Mouse (Mus musculus): ENCODE data around the gene Dnajc6.

DNA sequence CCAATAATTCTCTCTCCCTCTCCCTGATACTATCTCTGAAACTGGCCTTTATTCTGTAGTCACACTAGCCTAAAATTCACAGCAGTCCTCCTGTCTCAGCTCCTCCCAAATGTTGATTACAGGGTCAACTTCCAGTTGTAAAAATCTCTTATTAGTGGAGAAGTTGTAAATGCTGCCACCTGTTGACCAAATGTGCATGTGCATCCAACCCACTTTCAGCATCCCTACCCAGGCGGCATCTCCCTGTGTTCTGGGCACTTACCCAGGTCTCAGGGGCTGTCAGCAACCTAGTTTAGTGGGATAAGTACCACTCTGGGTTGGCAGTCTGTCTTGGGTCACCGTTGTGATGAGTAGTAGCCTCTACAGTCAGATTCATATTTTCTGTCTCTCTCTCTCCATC is 38.1 kb upstream of the Dnajc6 start:
- TF ChIP-seq CTCF (IDR thresholded peaks at IDR 0.05; ENCODE audit: borderline replicate concordance, control insufficient read depth, extremely low read depth, insufficient read depth, low read length, poor library complexity) = 0 out of 2 replicates have a peak, but pooled peaks have one; percentile 27
- TF ChIP-seq POLR2A (IDR thresholded peaks at IDR 0.05; ENCODE audit: control insufficient read depth, extremely low read depth, insufficient read depth, low read length, poor library complexity) = no peak
